Mouse (Mus musculus): ENCODE results near the gene Slc36a4. TPM values are rescaled to one million over a fixed set of nuclear protein-coding genes. Genes with fewer than 3 reads are reported as not detected.

The Slc36a4 gene
- polyA plus RNA-seq, 1 experiment from 2014 or later = 4.9 TPM

- no peak overlapping the region for H3K9ac ChIP-seq (ENCODE audit: low read depth, low read length)
- DNase-seq (ENCODE audit: low spot score) (no peak), ATAC-seq (replicated peaks; ENCODE audit: low FRiP score) (no peak)
- H3K36me3 ChIP-seq (ENCODE audit: control insufficient read depth, insufficient read depth, low read length) = no peaks in the 10 kb centered on the region
- no peaks in the 10 kb centered on the region for H3K4me1 ChIP-seq (replicated peaks; ENCODE audit: control insufficient read depth, insufficient read depth, low read length)
- no peak overlapping the region for H3K27ac ChIP-seq (ENCODE audit: low read depth, low read length)
- 75% methylated on average over 5 of the region's 5 CpGs for WGBS
- no peaks in the 10 kb centered on the region for H3K9me3 ChIP-seq (ENCODE audit: control insufficient read depth, low read length)
- H3K4me3 ChIP-seq (ENCODE audit: low read depth, low read length) = no peak overlapping the region
- H3K4me2 ChIP-seq = no peak overlapping the region
- H3K27me3 ChIP-seq (replicated peaks; ENCODE audit: control insufficient read depth, insufficient read depth, low read length) = no peaks in the 10 kb centered on the region
Observed at GRCm38 (mm10) chr9:15766379-15766778, 56.8 kb downstream of the Slc36a4 start.

GRCm38 (mm10) chr9:15766821-15767220 is 57.3 kb downstream of the Slc36a4 start:
- ATAC-seq (replicated peaks; ENCODE audit: low FRiP score) (no peak), DNase-seq (ENCODE audit: low spot score) (no peak)
- no peak overlapping the region for H3K4me3 ChIP-seq (ENCODE audit: low read depth, low read length)
- no peak overlapping the region for H3K4me2 ChIP-seq
- 74% methylated on average over 5 of the region's 5 CpGs for WGBS
- no peak overlapping the region for H3K27ac ChIP-seq (ENCODE audit: low read depth, low read length)
- H3K4me1 ChIP-seq (replicated peaks; ENCODE audit: control insufficient read depth, insufficient read depth, low read length) = no peaks in the 10 kb centered on the region
- H3K27me3 ChIP-seq (replicated peaks; ENCODE audit: control insufficient read depth, insufficient read depth, low read length) = no peaks in the 10 kb centered on the region
- H3K36me3 ChIP-seq (ENCODE audit: control insufficient read depth, insufficient read depth, low read length) = no peaks in the 10 kb centered on the region
- H3K9ac ChIP-seq (ENCODE audit: low read depth, low read length) = no peak overlapping the region
- no peaks in the 10 kb centered on the region for H3K9me3 ChIP-seq (ENCODE audit: control insufficient read depth, low read length)

GRCm38 (mm10) chr9:15772766-15773165 is 63.2 kb downstream of the Slc36a4 start:
- H3K9me3 ChIP-seq (ENCODE audit: control insufficient read depth, low read length) = no peaks in the 10 kb centered on the region
- no peak overlapping the region for H3K9ac ChIP-seq (ENCODE audit: low read depth, low read length)
- 78% methylated on average over 12 of the region's 12 CpGs for WGBS
- H3K4me3 ChIP-seq (ENCODE audit: low read depth, low read length) = no peak overlapping the region
- no peaks in the 10 kb centered on the region for H3K36me3 ChIP-seq (ENCODE audit: control insufficient read depth, insufficient read depth, low read length)
- H3K27ac ChIP-seq (ENCODE audit: low read depth, low read length) = no peak overlapping the region
- ATAC-seq (replicated peaks; ENCODE audit: low FRiP score) = no peak
- H3K4me1 ChIP-seq (replicated peaks; ENCODE audit: control insufficient read depth, insufficient read depth, low read length) = no peaks in the 10 kb centered on the region
- no peak overlapping the region for H3K4me2 ChIP-seq
- DNase-seq (ENCODE audit: low spot score) = no peak
- H3K27me3 ChIP-seq (replicated peaks; ENCODE audit: control insufficient read depth, insufficient read depth, low read length) = no peaks in the 10 kb centered on the region

- WGBS = 40% methylated on average over 2 of the region's 4 CpGs
- Histone ChIP-seq H3K4me2 (no peak overlapping the region), H3K27me3 (replicated peaks; ENCODE audit: control insufficient read depth, insufficient read depth, low read length) (no peaks in the 10 kb centered on the region), H3K36me3 (ENCODE audit: control insufficient read depth, insufficient read depth, low read length) (no peaks in the 10 kb centered on the region), H3K4me3 (ENCODE audit: low read depth, low read length) (no peak overlapping the region), H3K4me1 (replicated peaks; ENCODE audit: control insufficient read depth, insufficient read depth, low read length) (no peaks in the 10 kb centered on the region), H3K9ac (ENCODE audit: low read depth, low read length) (no peak overlapping the region), H3K9me3 (ENCODE audit: control insufficient read depth, low read length) (no peaks in the 10 kb centered on the region), H3K27ac (ENCODE audit: low read depth, low read length) (no peak overlapping the region)
- no peak for ATAC-seq (replicated peaks; ENCODE audit: low FRiP score)
- no peak for DNase-seq (ENCODE audit: low spot score)
Observed at GRCm38 (mm10) chr9:15773426-15773825, 63.9 kb downstream of the Slc36a4 start.

GRCm38 (mm10) chr9:15774911-15775310 is 65.4 kb downstream of the Slc36a4 start:
- Histone ChIP-seq H3K4me3 (ENCODE audit: low read depth, low read length) (no peak overlapping the region), H3K36me3 (ENCODE audit: control insufficient read depth, insufficient read depth, low read length) (no peaks in the 10 kb centered on the region), H3K27me3 (replicated peaks; ENCODE audit: control insufficient read depth, insufficient read depth, low read length) (no peaks in the 10 kb centered on the region), H3K9me3 (ENCODE audit: control insufficient read depth, low read length) (no peaks in the 10 kb centered on the region), H3K4me1 (replicated peaks; ENCODE audit: control insufficient read depth, insufficient read depth, low read length) (no peaks in the 10 kb centered on the region), H3K9ac (ENCODE audit: low read depth, low read length) (no peak overlapping the region), H3K4me2 (no peak overlapping the region), H3K27ac (ENCODE audit: low read depth, low read length) (no peak overlapping the region)
- WGBS = 65% methylated on average over 1 of the region's 1 CpGs
- ATAC-seq (replicated peaks; ENCODE audit: low FRiP score) (no peak), DNase-seq (ENCODE audit: low spot score) (no peak)

GRCm38 (mm10) chr9:15781936-15782335 is 72.4 kb downstream of the Slc36a4 start:
- H3K4me1 ChIP-seq (replicated peaks; ENCODE audit: control insufficient read depth, insufficient read depth, low read length) = no peaks in the 10 kb centered on the region
- no peak overlapping the region for H3K27ac ChIP-seq (ENCODE audit: low read depth, low read length)
- DNase-seq (ENCODE audit: low spot score) (no peak), ATAC-seq (replicated peaks; ENCODE audit: low FRiP score) (no peak)
- H3K9ac ChIP-seq (ENCODE audit: low read depth, low read length) = no peak overlapping the region
- no peak overlapping the region for H3K4me3 ChIP-seq (ENCODE audit: low read depth, low read length)
- H3K27me3 ChIP-seq (replicated peaks; ENCODE audit: control insufficient read depth, insufficient read depth, low read length) = no peaks in the 10 kb centered on the region
- H3K36me3 ChIP-seq (ENCODE audit: control insufficient read depth, insufficient read depth, low read length) = no peaks in the 10 kb centered on the region
- 63% methylated on average over 4 of the region's 4 CpGs for WGBS
- no peaks in the 10 kb centered on the region for H3K9me3 ChIP-seq (ENCODE audit: control insufficient read depth, low read length)
- H3K4me2 ChIP-seq = no peak overlapping the region

GRCm38 (mm10) chr9:15786192-15786591 is 76.7 kb downstream of the Slc36a4 start:
- no peak overlapping the region for H3K9ac ChIP-seq (ENCODE audit: low read depth, low read length)
- WGBS = 63% methylated on average over 3 of the region's 3 CpGs
- no peaks in the 10 kb centered on the region for H3K36me3 ChIP-seq (ENCODE audit: control insufficient read depth, insufficient read depth, low read length)
- H3K27ac ChIP-seq (ENCODE audit: low read depth, low read length) = no peak overlapping the region
- no peaks in the 10 kb centered on the region for H3K4me1 ChIP-seq (replicated peaks; ENCODE audit: control insufficient read depth, insufficient read depth, low read length)
- no peak for DNase-seq (ENCODE audit: low spot score)
- H3K9me3 ChIP-seq (ENCODE audit: control insufficient read depth, low read length) = no peaks in the 10 kb centered on the region
- H3K4me2 ChIP-seq = no peak overlapping the region
- H3K4me3 ChIP-seq (ENCODE audit: low read depth, low read length) = no peak overlapping the region
- no peaks in the 10 kb centered on the region for H3K27me3 ChIP-seq (replicated peaks; ENCODE audit: control insufficient read depth, insufficient read depth, low read length)
- no peak for ATAC-seq (replicated peaks; ENCODE audit: low FRiP score)

- Histone ChIP-seq H3K4me2 (no peak overlapping the region), H3K9ac (ENCODE audit: low read depth, low read length) (no peak overlapping the region), H3K4me1 (replicated peaks; ENCODE audit: control insufficient read depth, insufficient read depth, low read length) (no peaks in the 10 kb centered on the region), H3K9me3 (ENCODE audit: control insufficient read depth, low read length) (no peaks in the 10 kb centered on the region), H3K27me3 (replicated peaks; ENCODE audit: control insufficient read depth, insufficient read depth, low read length) (no peaks in the 10 kb centered on the region), H3K4me3 (ENCODE audit: low read depth, low read length) (no peak overlapping the region), H3K36me3 (ENCODE audit: control insufficient read depth, insufficient read depth, low read length) (no peaks in the 10 kb centered on the region), H3K27ac (ENCODE audit: low read depth, low read length) (no peak overlapping the region)
- DNase-seq (ENCODE audit: low spot score) = no peak
- ATAC-seq (replicated peaks; ENCODE audit: low FRiP score) = no peak
- WGBS = 65% methylated on average over 2 of the region's 2 CpGs
Observed at GRCm38 (mm10) chr9:15786610-15787009, 77.1 kb downstream of the Slc36a4 start.

- Histone ChIP-seq H3K9me3 (ENCODE audit: control insufficient read depth, low read length) (no peaks in the 10 kb centered on the region), H3K9ac (ENCODE audit: low read depth, low read length) (no peak overlapping the region), H3K36me3 (ENCODE audit: control insufficient read depth, insufficient read depth, low read length) (no peaks in the 10 kb centered on the region), H3K4me2 (no peak overlapping the region), H3K4me3 (ENCODE audit: low read depth, low read length) (no peak overlapping the region), H3K27ac (ENCODE audit: low read depth, low read length) (no peak overlapping the region), H3K4me1 (replicated peaks; ENCODE audit: control insufficient read depth, insufficient read depth, low read length) (no peaks in the 10 kb centered on the region), H3K27me3 (replicated peaks; ENCODE audit: control insufficient read depth, insufficient read depth, low read length) (no peaks in the 10 kb centered on the region)
- WGBS = 76% methylated on average over 9 of the region's 9 CpGs
- DNase-seq (ENCODE audit: low spot score) (no peak), ATAC-seq (replicated peaks; ENCODE audit: low FRiP score) (no peak)
Observed at GRCm38 (mm10) chr9:15792076-15792475, 82.5 kb downstream of the Slc36a4 start.

Measured in liver, embryonic 11.5 days (tissue).